Mouse (Mus musculus) thymus, adult 2 months (tissue): ENCODE results near the gene Panx3.

Experiments
- CTCF ChIP-seq: fragments of 200-500 bp; IDR thresholded peaks from 2 replicates; pipeline ENCODE4 v1.5.1; 2012; ENCODE audit warnings: mild to moderate bottlenecking, control low read depth, low read length, moderate library complexity, borderline replicate concordance; ENCODE audit not compliant: control insufficient read depth, poor library complexity, insufficient read depth; ENCODE audit errors: extremely low read depth
- POLR2A ChIP-seq: fragments of 200-500 bp; IDR thresholded peaks from 2 replicates; pipeline ENCODE4 v1.6.1; 2012; ENCODE audit warnings: mild to moderate bottlenecking, low read length, control low read depth, moderate library complexity; ENCODE audit not compliant: control insufficient read depth, poor library complexity, insufficient read depth; ENCODE audit errors: extremely low read depth

- TF ChIP-seq POLR2A, result no peak
- no peak for TF ChIP-seq CTCF
Measured at GRCm38 (mm10) chr9:37625129-37625528, 43.9 kb downstream of the Panx3 start.
